Mouse (Mus musculus): ENCODE measurements around the gene Angptl7. TPM values are rescaled to one million over a fixed set of nuclear protein-coding genes. Genes with fewer than 3 reads are reported as not detected.

The Angptl7 gene
- polyA plus RNA-seq, 1 experiment from 2014 or later: 16.6 TPM

GRCm38 (mm10) chr4:148472436-148473174 is 27.7 kb downstream of the Angptl7 start:
- WGBS: 96% methylated on average over 8 of the region's 8 CpGs
- no peak for ATAC-seq (ENCODE audit: insufficient number of reproducible peaks, insufficient read depth, low FRiP score, low read depth)

GRCm38 (mm10) chr4:148471363-148471806 is 28.9 kb downstream of the Angptl7 start:
- ATAC-seq (ENCODE audit: insufficient number of reproducible peaks, insufficient read depth, low FRiP score, low read depth): no peak
- peaks cover 100% of the 10 kb centered on the region for H3K36me3 ChIP-seq (ENCODE audit: control insufficient read depth, insufficient read depth, low read length)
- H3K9ac ChIP-seq (ENCODE audit: low read length): no peak overlapping the region
- H3K4me1 ChIP-seq (ENCODE audit: control insufficient read depth in 2 of 2, insufficient read depth in 2 of 2, low read length in 2 of 2): no peaks in the 10 kb centered on the region
- H3K4me2 ChIP-seq (ENCODE audit: low read length): no peak overlapping the region
- H3K9me3 ChIP-seq (ENCODE audit: control insufficient read depth, low read length): no peaks in the 10 kb centered on the region
- no peak overlapping the region for H3K27ac ChIP-seq (replicated peaks in 1 of 2; ENCODE audit: control insufficient read depth in 1 of 2, insufficient read depth in 1 of 2, low read depth in 2 of 2, low read length in 2 of 2)
- WGBS: 93% methylated on average over 10 of the region's 10 CpGs
- H3K27me3 ChIP-seq (ENCODE audit: control insufficient read depth, insufficient read depth, low read length): no peaks in the 10 kb centered on the region
- H3K4me3 ChIP-seq (ENCODE audit: control insufficient read depth in 1 of 2, insufficient read depth in 1 of 2, low read depth in 1 of 2, low read length in 2 of 2): no peak overlapping the region

More at GRCm38 (mm10) chr4:148472436-148473174, 27.7 kb downstream of the Angptl7 start:
- Histone ChIP-seq H3K9me3 (ENCODE audit: control insufficient read depth, low read length) (no peaks in the 10 kb centered on the region), H3K27me3 (ENCODE audit: control insufficient read depth, insufficient read depth, low read length) (no peaks in the 10 kb centered on the region), H3K27ac (replicated peaks in 1 of 2; ENCODE audit: control insufficient read depth in 1 of 2, insufficient read depth in 1 of 2, low read depth in 2 of 2, low read length in 2 of 2) (no peak overlapping the region), H3K36me3 (ENCODE audit: control insufficient read depth, insufficient read depth, low read length) (peaks cover 100% of the 10 kb centered on the region), H3K4me3 (ENCODE audit: control insufficient read depth in 1 of 2, insufficient read depth in 1 of 2, low read depth in 1 of 2, low read length in 2 of 2) (no peak overlapping the region), H3K9ac (ENCODE audit: low read length) (no peak overlapping the region), H3K4me2 (ENCODE audit: low read length) (no peak overlapping the region), H3K4me1 (ENCODE audit: control insufficient read depth in 2 of 2, insufficient read depth in 2 of 2, low read length in 2 of 2) (no peaks in the 10 kb centered on the region)

GRCm38 (mm10) chr4:148469487-148470252 is 30.6 kb downstream of the Angptl7 start:
- 90% methylated on average over 11 of the region's 11 CpGs for WGBS
- H3K9me3 ChIP-seq (ENCODE audit: control insufficient read depth, low read length): no peaks in the 10 kb centered on the region

GRCm38 (mm10) chr4:148468396-148468795 is 31.9 kb downstream of the Angptl7 start:
- no peak overlapping the region for H3K4me2 ChIP-seq (ENCODE audit: low read length)
- no peak overlapping the region for H3K4me3 ChIP-seq (ENCODE audit: control insufficient read depth in 1 of 2, insufficient read depth in 1 of 2, low read depth in 1 of 2, low read length in 2 of 2)
- no peaks in the 10 kb centered on the region for H3K9me3 ChIP-seq (ENCODE audit: control insufficient read depth, low read length)
- H3K9ac ChIP-seq (ENCODE audit: low read length): no peak overlapping the region
- H3K27me3 ChIP-seq (ENCODE audit: control insufficient read depth, insufficient read depth, low read length): no peaks in the 10 kb centered on the region
- no peak overlapping the region for H3K27ac ChIP-seq (replicated peaks in 1 of 2; ENCODE audit: control insufficient read depth in 1 of 2, insufficient read depth in 1 of 2, low read depth in 2 of 2, low read length in 2 of 2)
- ATAC-seq (ENCODE audit: insufficient number of reproducible peaks, insufficient read depth, low FRiP score, low read depth): no peak
- 91% methylated on average over 10 of the region's 10 CpGs for WGBS
- H3K36me3 ChIP-seq (ENCODE audit: control insufficient read depth, insufficient read depth, low read length): peaks cover 100% of the 10 kb centered on the region
- no peaks in the 10 kb centered on the region for H3K4me1 ChIP-seq (ENCODE audit: control insufficient read depth in 2 of 2, insufficient read depth in 2 of 2, low read length in 2 of 2)

More at GRCm38 (mm10) chr4:148469487-148470252, 30.6 kb downstream of the Angptl7 start:
- H3K27ac ChIP-seq (replicated peaks in 1 of 2; ENCODE audit: control insufficient read depth in 1 of 2, insufficient read depth in 1 of 2, low read depth in 2 of 2, low read length in 2 of 2): no peak overlapping the region
- no peaks in the 10 kb centered on the region for H3K4me1 ChIP-seq (ENCODE audit: control insufficient read depth in 2 of 2, insufficient read depth in 2 of 2, low read length in 2 of 2)
- no peak overlapping the region for H3K4me3 ChIP-seq (ENCODE audit: control insufficient read depth in 1 of 2, insufficient read depth in 1 of 2, low read depth in 1 of 2, low read length in 2 of 2)
- no peak overlapping the region for H3K4me2 ChIP-seq (ENCODE audit: low read length)
- no peak overlapping the region for H3K9ac ChIP-seq (ENCODE audit: low read length)
- no peak for ATAC-seq (ENCODE audit: insufficient number of reproducible peaks, insufficient read depth, low FRiP score, low read depth)
- peaks cover 100% of the 10 kb centered on the region for H3K36me3 ChIP-seq (ENCODE audit: control insufficient read depth, insufficient read depth, low read length)
- no peaks in the 10 kb centered on the region for H3K27me3 ChIP-seq (ENCODE audit: control insufficient read depth, insufficient read depth, low read length)

- 95% methylated on average over 5 of the region's 5 CpGs for WGBS
Observed at GRCm38 (mm10) chr4:148466511-148467079, 33.7 kb downstream of the Angptl7 start.

GRCm38 (mm10) chr4:148464869-148465268 is 35.4 kb downstream of the Angptl7 start:
- H3K4me2 ChIP-seq (ENCODE audit: low read length): no peak overlapping the region
- peaks cover 98% of the 10 kb centered on the region for H3K36me3 ChIP-seq (ENCODE audit: control insufficient read depth, insufficient read depth, low read length)
- H3K4me1 ChIP-seq (ENCODE audit: control insufficient read depth in 2 of 2, insufficient read depth in 2 of 2, low read length in 2 of 2): no peaks in the 10 kb centered on the region
- no peaks in the 10 kb centered on the region for H3K27me3 ChIP-seq (ENCODE audit: control insufficient read depth, insufficient read depth, low read length)
- H3K4me3 ChIP-seq (ENCODE audit: control insufficient read depth in 1 of 2, insufficient read depth in 1 of 2, low read depth in 1 of 2, low read length in 2 of 2): no peak overlapping the region
- no peak overlapping the region for H3K27ac ChIP-seq (replicated peaks in 1 of 2; ENCODE audit: control insufficient read depth in 1 of 2, insufficient read depth in 1 of 2, low read depth in 2 of 2, low read length in 2 of 2)
- H3K9me3 ChIP-seq (ENCODE audit: control insufficient read depth, low read length): no peaks in the 10 kb centered on the region
- ATAC-seq (ENCODE audit: insufficient number of reproducible peaks, insufficient read depth, low FRiP score, low read depth): no peak
- WGBS: 94% methylated on average over 12 of the region's 12 CpGs
- H3K9ac ChIP-seq (ENCODE audit: low read length): no peak overlapping the region

More at GRCm38 (mm10) chr4:148466511-148467079, 33.7 kb downstream of the Angptl7 start:
- no peak overlapping the region for H3K27ac ChIP-seq (replicated peaks in 1 of 2; ENCODE audit: control insufficient read depth in 1 of 2, insufficient read depth in 1 of 2, low read depth in 2 of 2, low read length in 2 of 2)
- no peak overlapping the region for H3K4me2 ChIP-seq (ENCODE audit: low read length)
- H3K4me1 ChIP-seq (ENCODE audit: control insufficient read depth in 2 of 2, insufficient read depth in 2 of 2, low read length in 2 of 2): no peaks in the 10 kb centered on the region
- H3K9ac ChIP-seq (ENCODE audit: low read length): no peak overlapping the region
- ATAC-seq (ENCODE audit: insufficient number of reproducible peaks, insufficient read depth, low FRiP score, low read depth): no peak
- peaks cover 100% of the 10 kb centered on the region for H3K36me3 ChIP-seq (ENCODE audit: control insufficient read depth, insufficient read depth, low read length)
- no peaks in the 10 kb centered on the region for H3K9me3 ChIP-seq (ENCODE audit: control insufficient read depth, low read length)
- H3K4me3 ChIP-seq (ENCODE audit: control insufficient read depth in 1 of 2, insufficient read depth in 1 of 2, low read depth in 1 of 2, low read length in 2 of 2): no peak overlapping the region
- H3K27me3 ChIP-seq (ENCODE audit: control insufficient read depth, insufficient read depth, low read length): no peaks in the 10 kb centered on the region

- Histone ChIP-seq H3K9ac (ENCODE audit: low read length) (no peak overlapping the region), H3K36me3 (ENCODE audit: control insufficient read depth, insufficient read depth, low read length) (peaks cover 98% of the 10 kb centered on the region), H3K4me3 (ENCODE audit: control insufficient read depth in 1 of 2, insufficient read depth in 1 of 2, low read depth in 1 of 2, low read length in 2 of 2) (no peak overlapping the region), H3K9me3 (ENCODE audit: control insufficient read depth, low read length) (no peaks in the 10 kb centered on the region), H3K4me2 (ENCODE audit: low read length) (no peak overlapping the region), H3K27ac (replicated peaks in 1 of 2; ENCODE audit: control insufficient read depth in 1 of 2, insufficient read depth in 1 of 2, low read depth in 2 of 2, low read length in 2 of 2) (no peak overlapping the region), H3K27me3 (ENCODE audit: control insufficient read depth, insufficient read depth, low read length) (no peaks in the 10 kb centered on the region), H3K4me1 (ENCODE audit: control insufficient read depth in 2 of 2, insufficient read depth in 2 of 2, low read length in 2 of 2) (no peaks in the 10 kb centered on the region)
- 87% methylated on average over 12 of the region's 12 CpGs for WGBS
- no peak for ATAC-seq (ENCODE audit: insufficient number of reproducible peaks, insufficient read depth, low FRiP score, low read depth)
Observed at GRCm38 (mm10) chr4:148464301-148464700, 36.0 kb downstream of the Angptl7 start.
